Mouse (Mus musculus) retina, postnatal 7 days (tissue): Measurements from ENCODE around the gene Adipor2.
A peak's percentile ranks its signal among the peaks of the same experiment; 100 is the strongest.
"Not testable (repeated sequence)": the region's sequence is repeated elsewhere in the genome, so short reads cannot be mapped to it uniquely, and the experiment has no call there.

Experiments used
- DNase-seq: peaks from one replicate; pipeline ENCODE4 v3.0.0-alpha.2; 2012; ENCODE audit warnings: low read depth, low spot score

The Adipor2 gene

GRCm38 (mm10) chr6:119417354-119417753 lies at the start of gene Adipor2:
Adipor2 (minus strand) TSS chr6:119417704.
- no peak for DNase-seq

DNA sequence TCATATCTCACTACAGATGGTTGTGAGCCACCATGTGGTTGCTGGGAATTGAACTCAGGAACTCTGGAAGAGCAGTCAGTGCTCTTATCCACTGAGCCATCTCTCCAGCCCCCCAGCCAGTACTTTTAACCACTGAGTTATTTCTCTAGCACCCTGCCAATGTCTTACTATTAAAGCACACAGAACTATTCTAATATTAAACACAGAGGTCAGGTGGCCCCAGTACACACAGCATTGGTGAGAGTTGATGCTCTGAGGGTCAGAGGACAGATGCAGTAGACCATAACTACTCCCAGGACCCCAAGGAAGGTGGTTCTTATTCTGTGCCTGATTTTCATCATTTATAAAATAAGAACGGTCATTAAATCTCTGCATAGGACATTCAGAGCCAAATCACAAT lies 48.7 kb upstream of the Adipor2 start:
- DNase-seq: no peak

DNA sequence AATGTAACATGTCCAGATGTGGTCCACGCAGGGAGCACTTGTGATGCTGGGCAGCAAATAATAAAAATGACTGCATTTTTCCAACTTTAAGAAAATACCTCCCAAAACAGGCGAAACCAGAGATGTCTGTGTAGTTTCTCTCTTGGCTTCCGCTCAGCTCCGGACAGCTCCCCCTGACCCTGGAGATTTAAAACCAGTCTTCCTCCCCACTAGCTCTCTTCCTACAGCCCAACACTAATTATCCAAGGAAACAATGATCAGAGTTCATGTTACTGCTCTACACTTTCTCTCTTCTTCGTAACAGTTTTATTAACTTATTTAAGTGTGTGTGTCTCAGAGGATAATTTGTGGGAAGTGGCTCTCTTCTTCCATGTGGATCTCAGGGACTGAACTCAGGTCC lies 42.9 kb upstream of the Adipor2 start:
- no peak for DNase-seq

- no peak for DNase-seq
Measured at GRCm38 (mm10) chr6:119459041-119459440, 41.5 kb upstream of the Adipor2 start.

- no peak for DNase-seq
Measured at GRCm38 (mm10) chr6:119458166-119458565, 40.7 kb upstream of the Adipor2 start.

DNA sequence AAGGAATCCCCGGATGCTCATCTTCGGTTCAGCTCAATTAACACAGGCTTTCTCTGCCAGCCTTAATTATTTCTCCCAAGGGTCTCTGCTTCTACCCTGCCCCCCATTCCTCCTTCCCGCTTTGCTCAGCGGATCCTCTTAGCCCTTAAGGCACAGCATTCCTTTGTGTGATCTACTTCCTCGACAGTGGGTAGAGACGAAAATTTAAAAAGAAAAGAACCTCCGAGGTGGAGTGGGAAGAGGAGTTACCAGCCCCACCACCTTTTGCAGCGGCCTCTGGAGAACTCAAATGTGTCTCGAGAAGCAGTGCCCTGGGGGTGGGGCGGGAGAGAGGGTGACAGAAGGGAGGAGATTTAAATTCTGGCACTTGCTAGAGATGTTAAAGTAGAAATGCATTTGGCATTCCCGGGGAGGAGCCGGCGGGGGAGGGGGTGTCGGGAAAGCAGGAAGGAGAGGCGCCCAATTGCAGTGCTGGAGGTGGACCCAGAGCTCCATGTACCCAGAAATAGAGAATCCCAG lies 34.5 kb upstream of the Adipor2 start:
- DNase-seq: no peak

- no peak for DNase-seq
Measured at GRCm38 (mm10) chr6:119450965-119451943, 33.8 kb upstream of the Adipor2 start.

- no peak for DNase-seq
Measured at GRCm38 (mm10) chr6:119449060-119449499, 31.6 kb upstream of the Adipor2 start.

DNA sequence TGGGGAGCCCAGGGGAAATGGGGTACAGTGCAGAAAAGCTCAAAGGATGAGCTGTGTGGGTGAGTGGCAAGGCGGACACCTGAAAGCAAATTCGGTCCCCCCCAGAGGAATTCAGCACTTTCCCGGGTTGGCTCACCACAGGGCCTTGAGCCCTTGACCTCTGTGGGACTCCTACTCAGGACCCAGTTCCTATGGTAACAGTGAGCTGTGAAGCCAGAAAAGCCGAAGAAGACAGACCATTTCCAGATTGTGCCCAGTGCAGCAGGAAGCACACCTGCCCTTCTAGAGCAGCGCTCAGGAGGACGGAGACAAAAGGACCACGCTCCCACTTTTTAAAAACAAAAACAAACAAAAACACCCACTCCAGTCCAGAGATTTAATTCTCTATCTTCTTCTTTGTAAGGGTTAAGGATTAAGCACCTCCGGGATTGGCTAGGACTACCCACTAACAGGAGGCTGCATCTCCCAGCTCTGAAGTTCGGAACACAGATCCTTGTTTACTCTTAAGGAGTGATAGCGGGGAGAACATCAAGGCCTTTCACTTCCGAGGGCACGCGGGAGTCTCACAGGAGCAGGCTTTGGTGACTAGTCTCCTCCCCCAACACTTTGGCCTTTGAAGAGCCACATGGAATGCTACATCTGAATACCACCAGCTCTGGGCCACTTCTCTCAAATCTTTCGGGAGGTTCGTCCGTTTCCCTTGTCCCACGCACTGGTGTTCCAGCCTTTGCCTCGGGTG lies 31.0 kb upstream of the Adipor2 start:
- no peak for DNase-seq

GRCm38 (mm10) chr6:119445671-119446607 lies 28.4 kb upstream of the Adipor2 start:
- DNase-seq: no peak

GRCm38 (mm10) chr6:119443742-119444645 lies 26.5 kb upstream of the Adipor2 start:
- peak; percentile 85 for DNase-seq

DNA sequence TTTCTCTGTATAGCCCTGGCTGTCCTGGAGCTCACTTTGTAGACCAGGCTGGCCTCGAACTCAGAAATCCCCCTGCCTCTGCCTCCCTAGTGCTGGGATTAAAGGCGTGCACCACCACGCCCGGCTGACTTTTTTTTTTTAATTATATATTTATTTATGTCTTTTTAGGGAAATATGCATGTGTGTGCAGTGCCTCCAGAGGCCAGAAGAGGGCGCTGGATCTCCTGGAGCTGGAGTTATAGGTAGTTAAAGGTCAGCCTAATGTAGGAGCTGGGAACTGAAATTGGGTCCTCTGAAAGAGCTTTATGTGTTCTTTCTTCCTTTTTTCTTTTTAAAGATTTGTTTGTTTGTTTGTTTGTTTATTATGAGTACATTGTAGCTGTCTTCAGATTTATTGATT lies 25.2 kb upstream of the Adipor2 start:
- DNase-seq: not testable (repeated sequence)

DNA sequence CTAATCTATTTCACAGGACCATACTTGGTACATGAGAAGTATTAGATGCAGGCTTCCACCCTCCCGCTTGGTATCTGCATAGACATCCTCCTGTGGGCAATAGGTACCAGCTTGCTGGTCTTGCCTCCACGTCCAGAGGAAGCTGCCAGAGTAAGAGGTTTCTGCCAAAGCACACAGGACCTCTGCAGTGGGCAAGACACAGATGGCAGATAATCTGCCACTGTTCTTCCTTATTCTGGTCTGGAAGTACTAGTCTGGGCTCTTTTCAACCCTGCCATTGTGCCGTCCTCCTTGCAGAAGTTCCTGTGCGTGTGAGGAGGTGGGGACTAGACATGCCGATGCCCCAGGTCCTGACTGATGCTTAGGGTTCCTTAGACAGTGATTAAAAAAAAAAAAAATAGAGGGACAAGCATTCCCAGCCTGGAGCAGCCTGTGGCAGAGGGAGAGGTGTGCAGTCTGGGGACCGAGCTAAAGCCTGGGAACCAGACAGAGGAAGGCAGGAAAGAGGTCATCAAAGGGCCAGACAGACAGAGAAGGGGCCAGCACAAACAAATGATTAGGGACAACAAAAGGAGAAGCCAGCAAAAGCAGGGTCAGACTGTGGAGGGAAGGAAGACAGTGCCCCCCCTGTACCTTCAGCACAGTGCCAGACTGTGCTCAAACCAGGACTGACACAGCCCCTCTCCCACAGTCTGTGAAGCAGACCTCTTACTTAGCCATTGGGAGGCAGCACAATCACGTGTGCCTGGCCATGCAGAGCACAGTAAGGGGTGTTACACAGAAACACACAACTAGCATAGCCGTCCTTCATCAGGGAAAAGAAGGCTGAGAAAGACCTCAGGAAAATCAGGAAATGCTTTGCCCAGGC lies 20.6 kb upstream of the Adipor2 start:
- no peak for DNase-seq

- DNase-seq: no peak
Measured at GRCm38 (mm10) chr6:119434394-119434793, 16.9 kb upstream of the Adipor2 start.

- no peak for DNase-seq
Measured at GRCm38 (mm10) chr6:119431751-119432324, 14.3 kb upstream of the Adipor2 start.

- no peak for DNase-seq
Measured at GRCm38 (mm10) chr6:119430508-119430907, 13.0 kb upstream of the Adipor2 start.

- DNase-seq: no peak
Measured at GRCm38 (mm10) chr6:119429311-119429710, 11.8 kb upstream of the Adipor2 start.

- DNase-seq: no peak
Measured at GRCm38 (mm10) chr6:119428611-119429010, 11.1 kb upstream of the Adipor2 start.

DNA sequence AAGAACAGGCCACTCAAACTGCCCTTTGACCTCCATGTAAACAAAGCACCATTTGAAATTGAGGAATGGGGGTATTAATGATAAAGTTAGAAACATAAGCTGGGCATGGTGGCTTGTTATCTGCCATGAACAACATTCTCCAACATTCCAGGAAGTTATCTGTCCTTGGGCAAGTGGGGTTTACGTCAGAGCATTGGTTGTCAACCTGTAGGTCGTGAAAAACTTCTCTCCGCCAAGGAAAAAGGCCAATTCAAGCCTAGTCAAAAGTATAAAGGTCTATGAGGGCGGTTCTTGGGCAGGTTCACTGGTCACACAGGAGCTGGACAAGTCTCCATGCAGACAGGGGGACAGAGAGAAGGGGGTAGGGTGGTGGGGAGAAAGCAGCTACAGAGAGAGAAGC lies 3.5 kb upstream of the Adipor2 start:
- no peak for DNase-seq
